Mouse (Mus musculus): ENCODE measurements around the gene Nckap5. TPM values are rescaled to one million over a fixed set of nuclear protein-coding genes. Genes with fewer than 3 reads are reported as not detected.

Nckap5 gene
- total RNA-seq, 1 experiment = 0.18 TPM

- in situ Hi-C loops (cut with MboI; ENCODE audit: low sequenced_read_pairs in 2 of 2, unreplicated experiment in 2 of 2) = no loop called here
- no peak for DNase-seq (ENCODE audit: low read depth, low spot score)
- H3K36me3 ChIP-seq (ENCODE audit: control insufficient read depth, insufficient read depth, low read length, poor library complexity, severe bottlenecking) = no peaks in the 10 kb centered on the region
Observed at GRCm38 (mm10) chr1:126511835-126512445, 318.7 kb downstream of the Nckap5 start.

GRCm38 (mm10) chr1:126504717-126505116 is 325.9 kb downstream of the Nckap5 start:
- TF ChIP-seq CHD2 (IDR thresholded peaks at IDR 0.05; ENCODE audit: low read depth, low read length) (no peak), MAFK (IDR thresholded peaks at IDR 0.05; ENCODE audit: insufficient read depth, low read depth, low read length) (no peak), ZC3H11A (IDR thresholded peaks at IDR 0.05; ENCODE audit: borderline replicate concordance, low read depth, low read length) (no peak), HCFC1 (IDR thresholded peaks at IDR 0.05; ENCODE audit: borderline replicate concordance, insufficient read depth, low read length) (no peak), ZNF384 (IDR thresholded peaks at IDR 0.05; ENCODE audit: low read depth, low read length) (no peak)
- Histone ChIP-seq H3K36me3 (ENCODE audit: control insufficient read depth, insufficient read depth, low read length, poor library complexity, severe bottlenecking) (no peaks in the 10 kb centered on the region), H3K4me1 (ENCODE audit: control insufficient read depth in 2 of 2, insufficient read depth in 2 of 2, low read length in 2 of 2, poor library complexity in 1 of 2) (no peaks in the 10 kb centered on the region), H3K4me3 (ENCODE audit: insufficient read depth in 1 of 2, low read depth in 1 of 2, low read length in 2 of 2, poor library complexity in 1 of 2, severe bottlenecking in 1 of 2) (no peak overlapping the region), H3K9me3 (ENCODE audit: control insufficient read depth, insufficient read depth, low read depth, low read length) (no peaks in the 10 kb centered on the region), H3K27ac (ENCODE audit: insufficient read depth, low read depth, low read length, poor library complexity, severe bottlenecking) (no peak overlapping the region), H3K9ac (ENCODE audit: insufficient read depth, low read depth, low read length, poor library complexity, severe bottlenecking) (no peak overlapping the region)
- in situ Hi-C loops (cut with MboI; ENCODE audit: low sequenced_read_pairs in 2 of 2, unreplicated experiment in 2 of 2) = no loop called here
- DNase-seq (ENCODE audit: low read depth, low spot score) = no peak

More at GRCm38 (mm10) chr1:126511835-126512445, 318.7 kb downstream of the Nckap5 start:
- H3K27ac ChIP-seq (ENCODE audit: insufficient read depth, low read depth, low read length, poor library complexity, severe bottlenecking) = no peak overlapping the region
- TF ChIP-seq HCFC1 (IDR thresholded peaks at IDR 0.05; ENCODE audit: borderline replicate concordance, insufficient read depth, low read length) = no peak
- no peak for TF ChIP-seq ZC3H11A (IDR thresholded peaks at IDR 0.05; ENCODE audit: borderline replicate concordance, low read depth, low read length)
- TF ChIP-seq MAFK (IDR thresholded peaks at IDR 0.05; ENCODE audit: insufficient read depth, low read depth, low read length) = no peak
- no peak for TF ChIP-seq ZNF384 (IDR thresholded peaks at IDR 0.05; ENCODE audit: low read depth, low read length)
- TF ChIP-seq CHD2 (IDR thresholded peaks at IDR 0.05; ENCODE audit: low read depth, low read length) = no peak
- H3K9me3 ChIP-seq (ENCODE audit: control insufficient read depth, insufficient read depth, low read depth, low read length) = no peaks in the 10 kb centered on the region
- H3K4me1 ChIP-seq (ENCODE audit: control insufficient read depth in 2 of 2, insufficient read depth in 2 of 2, low read length in 2 of 2, poor library complexity in 1 of 2) = no peaks in the 10 kb centered on the region
- H3K4me3 ChIP-seq (ENCODE audit: insufficient read depth in 1 of 2, low read depth in 1 of 2, low read length in 2 of 2, poor library complexity in 1 of 2, severe bottlenecking in 1 of 2) = no peak overlapping the region
- no peak overlapping the region for H3K9ac ChIP-seq (ENCODE audit: insufficient read depth, low read depth, low read length, poor library complexity, severe bottlenecking)

GRCm38 (mm10) chr1:126502741-126503140 is 327.9 kb downstream of the Nckap5 start:
- no peaks in the 10 kb centered on the region for H3K9me3 ChIP-seq (ENCODE audit: control insufficient read depth, insufficient read depth, low read depth, low read length)
- H3K36me3 ChIP-seq (ENCODE audit: control insufficient read depth, insufficient read depth, low read length, poor library complexity, severe bottlenecking) = no peaks in the 10 kb centered on the region
- H3K4me3 ChIP-seq (ENCODE audit: insufficient read depth in 1 of 2, low read depth in 1 of 2, low read length in 2 of 2, poor library complexity in 1 of 2, severe bottlenecking in 1 of 2) = no peak overlapping the region
- no peak overlapping the region for H3K9ac ChIP-seq (ENCODE audit: insufficient read depth, low read depth, low read length, poor library complexity, severe bottlenecking)
- TF ChIP-seq HCFC1 (IDR thresholded peaks at IDR 0.05; ENCODE audit: borderline replicate concordance, insufficient read depth, low read length) (no peak), CHD2 (IDR thresholded peaks at IDR 0.05; ENCODE audit: low read depth, low read length) (no peak), ZC3H11A (IDR thresholded peaks at IDR 0.05; ENCODE audit: borderline replicate concordance, low read depth, low read length) (no peak), MAFK (IDR thresholded peaks at IDR 0.05; ENCODE audit: insufficient read depth, low read depth, low read length) (no peak), ZNF384 (IDR thresholded peaks at IDR 0.05; ENCODE audit: low read depth, low read length) (no peak)
- DNase-seq (ENCODE audit: low read depth, low spot score) = no peak
- no peak overlapping the region for H3K27ac ChIP-seq (ENCODE audit: insufficient read depth, low read depth, low read length, poor library complexity, severe bottlenecking)
- H3K4me1 ChIP-seq (ENCODE audit: control insufficient read depth in 2 of 2, insufficient read depth in 2 of 2, low read length in 2 of 2, poor library complexity in 1 of 2) = no peaks in the 10 kb centered on the region
- in situ Hi-C loops (cut with MboI; ENCODE audit: low sequenced_read_pairs in 2 of 2, unreplicated experiment in 2 of 2) = no loop called here

- Histone ChIP-seq H3K4me1 (ENCODE audit: control insufficient read depth in 2 of 2, insufficient read depth in 2 of 2, low read length in 2 of 2, poor library complexity in 1 of 2) (no peaks in the 10 kb centered on the region), H3K9ac (ENCODE audit: insufficient read depth, low read depth, low read length, poor library complexity, severe bottlenecking) (no peak overlapping the region), H3K27ac (ENCODE audit: insufficient read depth, low read depth, low read length, poor library complexity, severe bottlenecking) (no peak overlapping the region), H3K9me3 (ENCODE audit: control insufficient read depth, insufficient read depth, low read depth, low read length) (no peaks in the 10 kb centered on the region), H3K36me3 (ENCODE audit: control insufficient read depth, insufficient read depth, low read length, poor library complexity, severe bottlenecking) (no peaks in the 10 kb centered on the region), H3K4me3 (ENCODE audit: insufficient read depth in 1 of 2, low read depth in 1 of 2, low read length in 2 of 2, poor library complexity in 1 of 2, severe bottlenecking in 1 of 2) (no peak overlapping the region)
- TF ChIP-seq MAFK (IDR thresholded peaks at IDR 0.05; ENCODE audit: insufficient read depth, low read depth, low read length) = no peak
- no peak for TF ChIP-seq ZNF384 (IDR thresholded peaks at IDR 0.05; ENCODE audit: low read depth, low read length)
- peak; percentile 42; the same call in 1 of the 2 replicates for TF ChIP-seq ZC3H11A (IDR thresholded peaks at IDR 0.05; ENCODE audit: borderline replicate concordance, low read depth, low read length)
- DNase-seq (ENCODE audit: low read depth, low spot score) = peak; percentile 22
- in situ Hi-C loops (cut with MboI; ENCODE audit: low sequenced_read_pairs in 2 of 2, unreplicated experiment in 2 of 2) = no loop called here
Observed at GRCm38 (mm10) chr1:126496722-126497121, 333.9 kb downstream of the Nckap5 start.

All from ES-E14 (cell line).